Mouse (Mus musculus) intestine, postnatal 0 days (tissue): Measurements from ENCODE around the gene Pik3r4. TPM values are rescaled to one million over a fixed set of nuclear protein-coding genes. Genes with fewer than 3 reads are reported as not detected.
A peak's percentile ranks its signal among the peaks of the same experiment; 100 is the strongest.

Source experiments
- ATAC-seq: fragments of 200-750 bp; cut with Nextera tagmentation; 2 replicates; pipeline ENCODE4 v1.8.0; 2017; ENCODE audit warnings: mild to moderate bottlenecking, moderate TSS enrichment, moderate library complexity
- H3K27ac ChIP-seq: fragments of 300-500 bp; sonication (generic); 2 replicates; pipeline ENCODE4 v1.5.1; 2014; ENCODE audit warnings: mild to moderate bottlenecking, low read depth, low read length, moderate library complexity
- H3K27me3 ChIP-seq: fragments of 300-500 bp; sonication (generic); replicated peaks from 2 replicates; pipeline ENCODE4 v1.6.1; 2014; ENCODE audit warnings: low read length, mixed read lengths; ENCODE audit not compliant: control insufficient read depth, insufficient read depth
- H3K36me3 ChIP-seq: fragments of 300-500 bp; sonication (generic); 2 replicates; pipeline ENCODE4 v1.6.1; 2014; ENCODE audit warnings: mild to moderate bottlenecking, moderate library complexity; ENCODE audit not compliant: control insufficient read depth, insufficient read depth
- H3K4me1 ChIP-seq: fragments of 300-500 bp; sonication (generic); replicated peaks from 2 replicates; pipeline ENCODE4 v1.6.1; 2014; ENCODE audit warnings: antibody characterized with exemption, low read length, mixed read lengths; ENCODE audit not compliant: control insufficient read depth, insufficient read depth
- H3K4me2 ChIP-seq: fragments of 300-500 bp; sonication (generic); replicated peaks from 2 replicates; pipeline ENCODE4 v1.6.1; 2014; ENCODE audit warnings: low read depth, mild to moderate bottlenecking, moderate library complexity
- H3K4me3 ChIP-seq: fragments of 300-500 bp; sonication (generic); 2 replicates; pipeline ENCODE4 v1.5.1; 2014; ENCODE audit warnings: low read depth, low read length
- H3K9ac ChIP-seq: fragments of 300-500 bp; sonication (generic); 2 replicates; pipeline ENCODE4 v1.6.1; 2014; ENCODE audit warnings: mild to moderate bottlenecking, low read depth, low read length
- H3K9me3 ChIP-seq: fragments of 300-500 bp; sonication (generic); 2 replicates; pipeline ENCODE4 v1.6.1; 2016; ENCODE audit warnings: mixed run types; ENCODE audit not compliant: control insufficient read depth
- CTCF ChIP-seq: sonication (generic); IDR thresholded peaks from 2 replicates; pipeline ENCODE4 v1.5.1; 2016; ENCODE audit warnings: low read depth, mild to moderate bottlenecking, control low read depth, antibody characterized with exemption, moderate library complexity
- WGBS: fragments of 180-500 bp; shearing (Covaris S2); extraction: QIAGEN DNeasy Blood & Tissue Kit; methylation state at CpG from one replicate; pipeline ENCODE4 v1.1.7; 2014; 5-methylcytosine and 5-hydroxymethylcytosine counted together
- polyA plus RNA-seq: library from polyadenylated mRNA; unstranded; fragments of >200 nt; fragmentation: Nextera tagmentation; extraction: Ambion mirVana; gene quantifications from 2 replicates; pipeline ENCODE4 v1.2.1, GENCODE M21; 2015

Pik3r4 gene
- polyA plus RNA-seq, 1 experiment from 2014 or later = 8.9 TPM

DNA sequence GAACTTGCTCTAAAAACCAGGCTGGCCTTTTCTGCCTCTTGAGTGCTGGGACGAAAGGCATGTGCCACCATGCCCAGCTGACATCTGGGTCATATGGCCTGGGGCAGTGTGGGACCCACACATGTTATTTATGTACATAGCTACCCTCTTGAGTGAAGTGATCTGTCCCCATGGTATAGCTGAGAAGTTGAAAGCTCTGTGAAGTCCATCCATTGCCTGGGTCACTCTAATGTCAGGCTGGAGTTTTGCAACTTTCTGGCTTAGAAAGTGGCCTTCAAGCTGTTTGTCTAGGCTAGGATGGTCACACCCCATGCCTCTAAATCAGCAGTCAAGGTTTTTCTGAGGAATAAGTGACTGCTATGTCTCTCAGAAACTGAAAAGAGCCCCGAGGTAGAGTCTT lies 29.3 kb downstream of the Pik3r4 start:
- no peak for ATAC-seq
- H3K27me3 ChIP-seq = no peaks in the 10 kb centered on the region
- WGBS = 80% methylated on average over 2 of the region's 2 CpGs
- no peak overlapping the region for H3K4me2 ChIP-seq
- H3K36me3 ChIP-seq = peaks cover 56% of the 10 kb centered on the region
- H3K4me1 ChIP-seq = no peaks in the 10 kb centered on the region
- H3K4me3 ChIP-seq = no peak overlapping the region
- no peak overlapping the region for H3K27ac ChIP-seq
- no peak overlapping the region for H3K9ac ChIP-seq
- TF ChIP-seq CTCF = no peak
- H3K9me3 ChIP-seq = no peaks in the 10 kb centered on the region

DNA sequence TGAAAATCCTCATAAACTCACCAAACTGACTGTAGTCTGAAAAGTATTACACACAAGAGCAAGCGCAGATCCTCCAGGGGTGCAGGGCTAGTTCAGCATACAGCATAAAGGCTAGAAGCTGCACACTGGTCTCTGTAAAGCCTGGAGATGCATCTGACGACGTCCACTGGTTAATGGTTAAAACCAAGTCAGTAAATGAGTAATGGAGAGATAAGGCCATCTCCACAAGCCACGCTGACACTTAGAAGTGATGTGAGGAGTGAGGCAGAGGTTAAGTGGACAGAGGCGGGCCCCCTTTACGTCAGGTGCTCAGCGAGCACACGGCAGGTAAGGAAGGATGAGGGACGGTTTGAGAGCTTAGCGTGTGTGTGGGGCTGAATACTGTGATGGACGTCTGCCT lies 33.2 kb downstream of the Pik3r4 start:
- Histone ChIP-seq H3K4me1 (no peaks in the 10 kb centered on the region), H3K4me2 (peak overlapping the region; percentile 4; the same call in 1 of the 2 replicates), H3K4me3 (no peak overlapping the region), H3K9me3 (no peaks in the 10 kb centered on the region), H3K27me3 (no peaks in the 10 kb centered on the region), H3K36me3 (peaks cover 52% of the 10 kb centered on the region), H3K27ac (no peak overlapping the region), H3K9ac (no peak overlapping the region)
- ATAC-seq = peak; percentile 38; the same call in 1 of the 2 replicates
- no peak for TF ChIP-seq CTCF
- WGBS = 36% methylated on average over 11 of the region's 11 CpGs

DNA sequence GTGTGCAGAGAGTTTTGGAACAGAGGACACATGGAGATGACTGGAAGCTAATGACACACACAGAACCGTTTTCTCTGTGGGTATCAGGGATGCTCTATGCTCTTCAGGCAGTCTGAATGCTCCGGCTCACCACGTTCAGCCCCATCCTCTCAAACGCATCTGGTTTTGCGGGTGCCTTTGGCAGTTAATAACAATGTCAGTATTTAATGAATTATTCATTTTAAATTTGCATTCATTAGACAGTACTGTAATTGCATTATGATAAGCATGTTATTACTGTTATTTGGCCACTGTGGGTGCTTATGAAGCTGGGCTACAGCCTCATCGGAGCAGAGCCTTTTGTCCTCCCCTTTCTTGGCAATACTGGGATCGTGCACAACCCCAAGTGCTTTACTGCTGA lies 38.6 kb downstream of the Pik3r4 start:
- H3K4me2 ChIP-seq = no peak overlapping the region
- 92% methylated on average over 7 of the region's 7 CpGs for WGBS
- ATAC-seq = no peak
- no peaks in the 10 kb centered on the region for H3K27me3 ChIP-seq
- no peaks in the 10 kb centered on the region for H3K4me1 ChIP-seq
- H3K4me3 ChIP-seq = no peak overlapping the region
- peaks cover 56% of the 10 kb centered on the region for H3K36me3 ChIP-seq
- H3K9ac ChIP-seq = no peak overlapping the region
- TF ChIP-seq CTCF = no peak
- H3K27ac ChIP-seq = no peak overlapping the region
- H3K9me3 ChIP-seq = no peaks in the 10 kb centered on the region

DNA sequence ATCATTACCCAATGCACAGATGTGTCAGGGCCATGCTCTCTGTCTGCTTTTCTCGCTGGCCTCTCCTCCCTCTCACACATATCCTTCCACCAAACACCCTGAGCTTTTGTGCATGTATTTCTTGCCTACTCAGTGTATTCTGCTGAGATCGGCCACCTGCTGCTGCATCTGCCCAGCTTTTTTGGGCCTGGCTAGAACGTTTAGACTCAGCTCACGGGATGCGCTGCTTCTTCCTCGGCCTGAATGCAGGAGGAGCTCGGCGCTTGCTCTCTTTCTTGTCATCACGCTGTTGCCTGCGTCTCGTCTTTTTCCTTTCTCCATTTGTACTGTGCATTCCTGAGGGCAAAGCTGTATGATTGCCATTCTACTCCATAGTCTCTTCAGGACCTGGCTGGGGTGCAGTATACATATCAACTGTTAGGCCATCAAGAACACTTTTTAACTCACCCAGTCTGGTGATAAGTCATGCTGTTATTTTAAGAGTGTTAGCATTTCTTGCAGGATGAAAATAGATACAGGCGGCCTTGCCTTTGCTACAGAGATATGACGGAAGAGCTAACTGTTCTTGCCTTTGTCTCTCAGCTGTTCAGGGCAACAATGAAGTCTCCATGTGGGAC lies 41.9 kb downstream of the Pik3r4 start:
- Histone ChIP-seq H3K4me2 (no peak overlapping the region), H3K9ac (no peak overlapping the region), H3K4me1 (no peaks in the 10 kb centered on the region), H3K27ac (no peak overlapping the region), H3K27me3 (no peaks in the 10 kb centered on the region), H3K36me3 (peaks cover 52% of the 10 kb centered on the region), H3K4me3 (no peak overlapping the region), H3K9me3 (no peaks in the 10 kb centered on the region)
- ATAC-seq = no peak
- no peak for TF ChIP-seq CTCF
- 91% methylated on average over 13 of the region's 13 CpGs for WGBS

DNA sequence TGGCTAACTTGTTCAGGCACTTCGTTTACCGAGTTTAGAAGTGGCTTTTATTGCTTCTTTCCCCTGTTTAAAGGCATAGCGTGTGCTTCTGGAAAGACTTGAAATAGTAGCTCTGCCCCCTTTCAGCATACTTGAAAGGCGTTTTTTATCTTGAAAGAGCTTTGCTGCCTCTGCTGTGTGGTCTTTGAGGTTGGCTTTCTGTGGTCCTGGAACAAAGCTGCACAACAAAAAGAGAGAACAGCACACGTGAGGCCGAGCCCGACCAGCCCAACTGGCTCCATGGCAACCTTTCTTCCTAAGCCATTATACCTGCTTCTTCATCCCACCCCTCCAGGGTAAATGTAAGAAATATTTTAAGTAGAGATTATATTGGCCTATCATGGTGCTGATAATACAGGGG lies 46.7 kb downstream of the Pik3r4 start:
- Histone ChIP-seq H3K4me1 (no peaks in the 10 kb centered on the region), H3K36me3 (peaks cover 33% of the 10 kb centered on the region), H3K9me3 (no peaks in the 10 kb centered on the region), H3K27ac (no peak overlapping the region), H3K4me2 (no peak overlapping the region), H3K4me3 (no peak overlapping the region), H3K9ac (no peak overlapping the region), H3K27me3 (no peaks in the 10 kb centered on the region)
- no peak for ATAC-seq
- no peak for TF ChIP-seq CTCF
- WGBS = 65% methylated on average over 7 of the region's 7 CpGs

DNA sequence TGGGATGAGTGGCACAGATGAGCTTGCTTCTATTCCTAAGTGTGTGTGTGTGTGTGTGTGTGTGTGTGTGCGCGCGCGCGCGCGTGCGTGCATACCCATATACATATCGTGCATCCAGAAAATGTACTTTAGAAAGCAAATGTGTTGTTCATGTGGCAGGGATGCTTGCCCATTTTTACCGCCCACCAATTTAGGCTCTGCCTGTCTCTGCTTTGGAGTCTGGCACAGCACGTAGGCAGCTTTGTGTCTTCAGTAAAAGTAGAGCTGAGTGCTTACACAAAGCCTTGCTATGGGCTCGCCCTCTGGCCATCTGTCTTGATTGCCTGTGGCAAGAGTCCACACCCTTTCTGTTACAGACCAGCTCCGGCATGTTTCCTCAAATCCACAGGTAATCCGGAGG lies 49.7 kb downstream of the Pik3r4 start:
- no peak for TF ChIP-seq CTCF
- H3K4me3 ChIP-seq = no peak overlapping the region
- peaks cover 7% of the 10 kb centered on the region for H3K36me3 ChIP-seq
- ATAC-seq = no peak
- H3K27me3 ChIP-seq = no peaks in the 10 kb centered on the region
- 89% methylated on average over 14 of the region's 14 CpGs for WGBS
- H3K4me1 ChIP-seq = no peaks in the 10 kb centered on the region
- no peak overlapping the region for H3K9ac ChIP-seq
- no peaks in the 10 kb centered on the region for H3K9me3 ChIP-seq
- H3K4me2 ChIP-seq = no peak overlapping the region
- no peak overlapping the region for H3K27ac ChIP-seq

DNA sequence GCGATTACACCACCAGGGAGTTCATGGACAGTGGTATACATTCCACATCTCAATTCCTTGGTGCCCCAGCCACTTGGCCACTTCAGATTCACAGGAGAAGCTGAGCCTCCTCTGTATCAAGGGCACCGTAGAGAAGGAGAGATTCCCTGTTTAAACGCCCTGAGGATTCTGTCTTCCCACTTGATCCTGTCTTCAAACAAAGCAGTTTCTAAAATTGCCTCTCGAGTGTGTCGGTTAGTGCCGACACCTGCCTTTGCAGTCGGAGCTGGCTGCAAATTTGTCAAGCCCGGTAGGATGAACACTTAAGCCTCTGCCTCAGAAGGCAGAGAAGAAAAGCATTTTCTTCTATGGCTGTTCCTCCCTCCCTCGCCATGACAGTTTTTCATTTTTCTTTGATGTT lies 50.3 kb downstream of the Pik3r4 start:
- Histone ChIP-seq H3K36me3 (0 out of 2 replicates have a peak, but pooled peaks cover under 1% of the 10 kb centered on the region), H3K9me3 (no peaks in the 10 kb centered on the region), H3K27ac (no peak overlapping the region), H3K4me1 (no peaks in the 10 kb centered on the region), H3K9ac (no peak overlapping the region), H3K4me3 (no peak overlapping the region), H3K4me2 (no peak overlapping the region), H3K27me3 (no peaks in the 10 kb centered on the region)
- no peak for ATAC-seq
- 88% methylated on average over 9 of the region's 9 CpGs for WGBS
- TF ChIP-seq CTCF = no peak
